Mouse (Mus musculus) G1E (cell line): ENCODE data around the gene Dock4. TPM values are rescaled to one million over a fixed set of nuclear protein-coding genes. Genes with fewer than 3 reads are reported as not detected.

Experiments used
- ATAC-seq: 2 replicates; pipeline ENCODE4 v1.8.0; 2016; ENCODE audit warnings: mild to moderate bottlenecking; ENCODE audit not compliant: insufficient number of reproducible peaks, poor library complexity, low FRiP score, severe bottlenecking; ENCODE audit errors: extremely low read depth
- DNase-seq: peaks from one replicate; pipeline ENCODE4 v3.0.0; 2012; ENCODE audit warnings: low spot score
- H3K27me3 ChIP-seq: 2 replicates; pipeline ENCODE4 v1.6.1; 2012; ENCODE audit warnings: mild to moderate bottlenecking, low read length, inconsistent platforms; ENCODE audit not compliant: insufficient read depth
- H3K36me3 ChIP-seq: replicated peaks from 2 replicates; pipeline ENCODE3; 2012; ENCODE audit warnings: mild to moderate bottlenecking, inconsistent platforms
- H3K4me1 ChIP-seq: 2 replicates; pipeline ENCODE4 v1.6.1; 2012; ENCODE audit warnings: low read depth, low read length, inconsistent platforms, mixed read lengths; ENCODE audit not compliant: insufficient read depth
- H3K4me3 ChIP-seq: 2 replicates; pipeline ENCODE4 v1.5.1; 2012; ENCODE audit warnings: low read depth, mild to moderate bottlenecking, inconsistent platforms, low read length, moderate library complexity, mixed read lengths
- H3K9me3 ChIP-seq: replicated peaks from 2 replicates; pipeline ENCODE4 v1.6.1; 2012; ENCODE audit warnings: inconsistent platforms
- CTCF ChIP-seq: IDR thresholded peaks from 2 replicates; pipeline ENCODE4 v1.5.1; 2012; ENCODE audit warnings: low read depth, low read length, inconsistent platforms, mixed read lengths
- GATA1 ChIP-seq: IDR thresholded peaks from 2 replicates; pipeline ENCODE4 v1.6.1; 2012; ENCODE audit warnings: borderline replicate concordance, low read length, inconsistent platforms, mixed read lengths
- GATA2 ChIP-seq: IDR thresholded peaks from 2 replicates; pipeline ENCODE4 v1.6.1; 2012; ENCODE audit warnings: low read depth, low read length, inconsistent platforms, borderline replicate concordance
- POLR2AphosphoS5 ChIP-seq: IDR thresholded peaks from 2 replicates; pipeline ENCODE4 v1.6.1; 2012; ENCODE audit warnings: low read depth, low read length, inconsistent platforms; ENCODE audit not compliant: insufficient replicate concordance
- TAL1 ChIP-seq: conservative IDR thresholded peaks from 2 replicates; pipeline ENCODE4 v1.6.1; 2012; ENCODE audit warnings: low read depth, low read length, inconsistent platforms, mixed read lengths
- polyA plus RNA-seq: library from polyadenylated mRNA; stranded (reverse); fragments of >175 nt; gene quantifications from 2 replicates; pipeline ENCODE4 v1.2.3, GENCODE M21; 2012
- total RNA-seq, 2 experiments: library from RNA; stranded (forward) in 1 of 2; stranded (reverse) in 1 of 2; fragments of 200-1000 nt in 1 of 2; fragments of >200 nt in 1 of 2; fragmentation: Nextera tagmentation in 1 of 2; gene quantifications; 2 replicates each; pipeline ENCODE4 v1.2.3; 2014 to 2017

Dock4 gene
- total and polyA plus RNA-seq, 3 experiments = 0.01 to 1.2 (median 0.68) TPM

DNA sequence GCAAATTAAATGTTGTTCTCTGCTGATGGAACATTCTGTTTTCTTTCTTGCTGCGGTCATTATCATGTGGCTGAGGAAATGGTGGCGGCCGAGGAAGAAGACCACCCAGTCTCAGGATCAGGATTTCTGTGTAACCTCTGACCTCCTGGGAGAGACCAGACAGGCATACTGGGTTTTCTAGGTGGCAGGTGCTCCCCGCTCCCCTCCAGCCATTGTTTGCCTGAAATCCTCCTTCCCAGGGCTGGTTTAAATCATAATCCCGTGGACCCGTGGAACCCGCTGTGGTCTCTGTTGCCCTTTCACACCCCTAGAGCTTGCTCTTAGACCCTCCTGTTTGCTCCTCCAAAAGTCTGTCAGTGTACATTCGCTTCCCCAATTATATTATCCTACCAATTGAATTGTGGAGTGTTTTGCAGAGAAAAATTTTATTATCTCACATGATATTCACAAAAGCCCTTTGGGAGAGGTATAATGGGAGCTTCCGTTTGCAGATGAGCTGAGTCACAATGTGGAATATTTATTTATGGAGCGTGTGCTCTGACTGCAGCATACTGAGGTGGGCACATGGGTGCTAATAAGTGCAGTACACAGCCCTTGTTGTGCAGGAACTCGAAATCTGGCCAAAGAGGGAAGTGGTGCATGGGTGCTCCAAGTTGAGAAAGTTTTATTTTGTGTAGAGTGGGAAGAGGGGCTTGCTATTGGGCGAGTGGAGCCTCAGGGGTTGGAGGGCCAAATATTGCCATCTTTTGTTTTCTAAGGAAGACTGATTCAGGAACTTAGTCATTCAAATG lies 40.5 kb downstream of the Dock4 start:
- Histone ChIP-seq H3K36me3 (no peaks in the 10 kb centered on the region), H3K4me1 (no peaks in the 10 kb centered on the region), H3K27me3 (0 out of 2 replicates have a peak, but pooled peaks cover 2% of the 10 kb centered on the region), H3K9me3 (no peaks in the 10 kb centered on the region), H3K4me3 (no peak overlapping the region)
- ATAC-seq = no peak
- DNase-seq = no peak
- no peak for TF ChIP-seq TAL1
- TF ChIP-seq POLR2AphosphoS5 = no peak
- no peak for TF ChIP-seq GATA1
- TF ChIP-seq GATA2 = no peak
- no peak for TF ChIP-seq CTCF

DNA sequence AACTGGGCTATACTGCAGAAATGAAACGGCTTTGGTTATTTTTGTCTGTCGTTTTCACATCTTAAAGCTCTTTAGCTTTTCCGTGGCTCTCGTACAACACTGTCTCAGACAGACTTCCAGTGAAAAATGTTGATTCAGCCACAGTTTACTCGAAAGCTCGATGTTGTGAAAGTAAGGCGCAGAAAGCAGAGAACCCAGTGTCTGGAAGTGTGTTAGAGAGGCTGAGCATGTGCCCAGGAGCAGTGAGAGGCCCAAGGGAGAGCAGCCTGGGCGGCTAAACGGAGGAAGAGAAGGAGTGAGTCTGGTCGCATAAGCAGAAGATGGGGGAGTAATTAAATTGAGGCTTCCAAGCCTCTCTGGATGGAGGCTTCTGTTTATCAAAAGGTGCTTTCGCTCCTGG lies 50.6 kb downstream of the Dock4 start:
- Histone ChIP-seq H3K4me3 (no peak overlapping the region), H3K27me3 (no peaks in the 10 kb centered on the region; the same call in none of the 2 replicates), H3K9me3 (no peaks in the 10 kb centered on the region), H3K4me1 (no peaks in the 10 kb centered on the region), H3K36me3 (no peaks in the 10 kb centered on the region)
- ATAC-seq = no peak
- TF ChIP-seq GATA1 (no peak), GATA2 (no peak), CTCF (no peak), POLR2AphosphoS5 (no peak), TAL1 (no peak)
- no peak for DNase-seq

DNA sequence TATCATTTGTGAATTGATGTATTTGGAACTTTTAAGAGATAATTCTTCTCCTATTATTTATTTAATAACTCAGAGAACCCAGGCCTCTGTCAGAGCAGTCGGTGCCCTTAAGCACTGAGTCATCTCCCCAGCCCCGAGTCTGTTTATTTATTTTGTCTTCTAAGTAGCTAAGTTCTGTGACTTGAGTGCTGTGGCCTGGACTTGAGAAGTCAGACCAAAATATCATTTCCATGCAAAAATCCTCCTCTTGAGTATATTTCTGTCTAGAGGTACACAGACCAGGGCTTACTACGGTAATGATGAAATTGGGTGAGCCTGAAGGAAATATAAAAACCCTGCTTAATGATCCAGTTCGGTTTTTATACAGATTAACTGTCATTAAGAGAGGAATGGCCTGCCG lies 52.1 kb downstream of the Dock4 start:
- H3K4me3 ChIP-seq = no peak overlapping the region
- H3K4me1 ChIP-seq = no peaks in the 10 kb centered on the region
- no peak for TF ChIP-seq GATA2
- TF ChIP-seq GATA1 = no peak
- TF ChIP-seq CTCF = no peak
- no peak for TF ChIP-seq TAL1
- no peaks in the 10 kb centered on the region for H3K9me3 ChIP-seq
- no peak for DNase-seq
- no peak for ATAC-seq
- H3K27me3 ChIP-seq = no peaks in the 10 kb centered on the region; the same call in none of the 2 replicates
- H3K36me3 ChIP-seq = no peaks in the 10 kb centered on the region

DNA sequence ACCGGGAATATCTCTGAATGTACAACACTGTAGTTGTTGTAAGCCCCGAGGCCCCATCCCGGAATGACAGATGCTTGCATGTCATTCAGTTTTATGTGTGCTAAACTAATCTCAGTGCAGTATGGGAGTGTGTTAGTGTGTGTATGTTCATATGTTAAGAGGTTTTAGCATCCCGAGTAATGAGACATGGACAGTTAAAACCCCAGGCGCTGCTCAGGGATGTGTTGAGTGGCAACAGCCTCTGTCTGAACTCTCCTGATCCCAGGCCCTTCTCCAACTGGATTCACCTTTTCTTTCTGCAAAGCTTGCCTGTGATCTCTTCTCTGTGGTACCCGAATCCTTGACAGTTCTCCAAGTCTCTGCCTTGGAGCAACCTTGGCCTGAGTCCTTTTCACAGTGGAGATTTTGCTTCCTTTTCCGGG lies 52.5 kb downstream of the Dock4 start:
- TF ChIP-seq CTCF = no peak
- no peak for TF ChIP-seq POLR2AphosphoS5
- no peak for TF ChIP-seq GATA1
- TF ChIP-seq GATA2 = no peak
- no peak for TF ChIP-seq TAL1
- Histone ChIP-seq H3K4me3 (no peak overlapping the region), H3K36me3 (no peaks in the 10 kb centered on the region), H3K4me1 (no peaks in the 10 kb centered on the region), H3K9me3 (no peaks in the 10 kb centered on the region), H3K27me3 (no peaks in the 10 kb centered on the region; the same call in none of the 2 replicates)
- ATAC-seq (no peak), DNase-seq (no peak)

DNA sequence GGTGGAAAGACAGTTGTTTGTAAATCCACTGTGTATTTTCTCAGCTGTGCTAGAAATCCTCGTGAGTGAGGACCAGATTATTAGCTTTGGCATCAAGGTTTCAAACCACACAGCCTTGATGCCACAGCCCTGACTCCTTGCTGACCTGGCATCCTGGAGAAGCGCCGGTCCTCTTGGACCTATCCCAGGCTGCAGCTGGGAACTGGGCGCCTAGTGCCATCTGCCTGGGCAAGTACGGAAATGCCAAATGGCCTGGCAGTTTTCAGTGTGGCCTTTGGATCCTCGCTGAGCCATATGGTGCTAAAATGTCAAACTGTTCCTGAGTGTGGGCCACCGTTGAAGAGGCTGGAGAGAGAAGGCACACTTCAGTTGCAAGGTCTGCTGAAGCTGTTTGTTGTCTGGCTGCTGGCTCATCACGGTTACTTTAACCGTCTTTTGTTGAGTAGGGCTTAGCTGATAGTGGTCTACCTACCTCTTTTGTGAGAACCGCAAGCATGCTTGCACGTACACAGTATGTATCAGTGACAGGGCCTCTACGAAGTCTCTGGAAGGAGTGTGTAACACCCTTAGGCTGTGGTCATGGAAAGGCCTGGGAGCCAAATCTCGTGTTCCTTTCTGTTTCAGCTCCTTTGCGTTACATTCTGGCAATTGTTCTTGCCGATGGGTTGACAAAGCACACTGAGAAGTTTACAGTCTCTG lies 53.3 kb downstream of the Dock4 start:
- no peaks in the 10 kb centered on the region for H3K9me3 ChIP-seq
- ATAC-seq = no peak
- no peak for TF ChIP-seq CTCF
- TF ChIP-seq GATA1 = no peak
- no peak for TF ChIP-seq GATA2
- no peak for TF ChIP-seq TAL1
- no peak for TF ChIP-seq POLR2AphosphoS5
- no peaks in the 10 kb centered on the region for H3K36me3 ChIP-seq
- H3K4me3 ChIP-seq = no peak overlapping the region
- H3K4me1 ChIP-seq = no peaks in the 10 kb centered on the region
- no peaks in the 10 kb centered on the region; the same call in 1 of the 2 replicates for H3K27me3 ChIP-seq
- DNase-seq = no peak

DNA sequence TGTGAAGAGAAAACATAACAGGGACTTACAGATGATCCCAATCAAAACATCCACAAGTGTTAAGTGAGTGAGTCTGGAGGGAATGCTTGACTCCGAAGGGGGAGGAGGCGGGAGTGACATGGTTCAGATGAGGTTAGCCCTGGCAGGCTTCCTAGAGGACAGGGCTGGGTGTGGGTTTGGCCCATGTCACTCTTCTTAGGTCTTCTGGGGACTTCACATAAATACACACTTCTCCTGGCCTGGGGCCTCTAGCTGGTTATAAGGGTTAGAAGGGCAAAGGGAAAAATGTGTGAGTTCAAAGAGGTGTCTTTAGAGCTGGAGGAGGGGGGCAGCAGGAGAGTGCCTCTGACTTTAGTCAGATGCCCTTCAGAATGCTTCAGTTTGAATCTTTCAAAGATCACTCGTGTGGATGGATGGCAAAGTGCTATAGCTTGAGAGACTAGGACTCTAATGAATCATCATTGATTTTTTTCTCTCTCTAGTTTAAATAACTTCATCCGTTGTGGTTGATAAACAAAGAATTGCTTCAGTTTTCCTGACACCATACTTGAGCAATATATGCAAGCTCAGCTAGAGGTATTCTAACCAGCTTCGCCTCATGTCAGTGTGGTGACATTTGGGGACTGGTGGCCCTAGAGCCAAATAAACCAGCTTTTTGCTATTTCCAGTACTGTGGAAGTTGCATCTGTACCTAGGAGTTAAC lies 54.0 kb downstream of the Dock4 start:
- Histone ChIP-seq H3K9me3 (no peaks in the 10 kb centered on the region), H3K4me1 (no peaks in the 10 kb centered on the region), H3K4me3 (no peak overlapping the region), H3K36me3 (no peaks in the 10 kb centered on the region), H3K27me3 (no peaks in the 10 kb centered on the region; the same call in none of the 2 replicates)
- TF ChIP-seq GATA2 (no peak), TAL1 (no peak), POLR2AphosphoS5 (no peak), GATA1 (no peak), CTCF (no peak)
- no peak for DNase-seq
- ATAC-seq = no peak
